Mouse (Mus musculus): ENCODE measurements around the gene Serpina7.

DNA sequence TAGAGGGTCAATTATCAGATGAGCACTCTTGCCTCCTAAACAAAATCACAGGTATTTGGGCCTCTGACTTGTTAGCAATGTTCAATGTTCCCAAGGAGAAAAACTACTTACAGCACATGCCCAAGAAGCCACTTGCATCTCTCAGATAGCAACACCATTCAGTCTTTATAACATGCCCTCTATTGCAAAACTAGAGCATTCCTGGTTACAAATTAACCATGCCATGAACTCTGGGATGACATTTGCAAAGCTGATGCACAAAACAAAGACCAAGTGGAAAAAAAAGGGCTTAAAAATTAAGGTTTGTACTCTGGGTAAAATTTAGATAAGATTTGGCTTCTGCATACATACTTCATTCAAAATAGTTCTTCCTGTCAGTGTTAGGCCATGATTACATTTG, at the start of gene Serpina7:
- TF ChIP-seq CTCF (IDR thresholded peaks at IDR 0.05; ENCODE audit: extremely low read depth, insufficient read depth, insufficient read length, insufficient replicate concordance) (no peak), POLR2A (IDR thresholded peaks at IDR 0.05; ENCODE audit: low read depth, low read length) (no peak)

Data from spleen, adult 2 months (tissue).